Mouse (Mus musculus) brain, embryonic 14.5 days (tissue): ENCODE measurements around the gene Edar.

ENCODE experiments used
- CTCF ChIP-seq: fragments of 200-500 bp; IDR thresholded peaks from 2 replicates; pipeline ENCODE4 v1.5.1; 2012; ENCODE audit warnings: inconsistent platforms, mild to moderate bottlenecking, moderate library complexity, borderline replicate concordance; ENCODE audit not compliant: insufficient read depth, insufficient read length; ENCODE audit errors: extremely low read depth
- POLR2A ChIP-seq: fragments of 200-500 bp; IDR thresholded peaks from 2 replicates; pipeline ENCODE4 v1.6.1; 2012; ENCODE audit warnings: mild to moderate bottlenecking, inconsistent platforms, borderline replicate concordance; ENCODE audit not compliant: poor library complexity, insufficient read depth, insufficient read length, severe bottlenecking; ENCODE audit errors: extremely low read depth

DNA sequence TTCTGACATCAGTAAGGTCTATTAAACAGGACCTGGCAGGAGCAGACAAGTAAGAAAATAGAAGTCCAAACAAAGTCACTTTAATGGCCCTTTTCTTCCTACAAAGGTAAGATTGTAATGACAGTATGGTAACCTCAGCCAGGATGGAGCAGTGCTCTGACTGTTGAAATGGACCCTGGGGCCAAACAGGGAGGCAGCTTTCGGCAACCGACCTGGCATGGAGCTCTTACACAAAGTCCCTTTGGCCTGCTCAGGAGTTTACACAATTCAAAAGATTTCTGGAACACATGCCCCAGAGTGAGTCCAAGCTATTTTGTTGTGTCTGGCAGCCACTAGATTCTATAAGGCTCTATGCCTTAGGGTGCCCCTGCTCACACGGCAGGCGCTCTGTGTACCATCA is 33.6 kb upstream of the Edar start:
- no peak for TF ChIP-seq CTCF
- no peak for TF ChIP-seq POLR2A
